Mouse (Mus musculus): ENCODE results near the gene Sergef. TPM values are rescaled to one million over a fixed set of nuclear protein-coding genes. Genes with fewer than 3 reads are reported as not detected.

Sergef gene
- polyA plus RNA-seq, 1 experiment from 2014 or later: 15.5 TPM

- Histone ChIP-seq H3K9ac (ENCODE audit: low read depth, low read length) (no peak overlapping the region), H3K9me3 (replicated peaks; ENCODE audit: low read length) (no peaks in the 10 kb centered on the region), H3K4me1 (replicated peaks; ENCODE audit: insufficient read depth, low read length) (peaks cover 10% of the 10 kb centered on the region), H3K27ac (no peak overlapping the region), H3K27me3 (ENCODE audit: insufficient read depth, low read length) (peaks cover 33% of the 10 kb centered on the region), H3K4me2 (ENCODE audit: low read length) (no peak overlapping the region), H3K4me3 (replicated peaks; ENCODE audit: low read depth, low read length) (no peak overlapping the region), H3K36me3 (ENCODE audit: insufficient read depth, low read length) (no peaks in the 10 kb centered on the region)
- ATAC-seq (replicated peaks; ENCODE audit: low FRiP score, low read depth) (no peak), DNase-seq (ENCODE audit: low spot score) (no peak)
- TF ChIP-seq CTCF (IDR thresholded peaks at IDR 0.05; ENCODE audit: low read depth): no peak
- 90% methylated on average over 1 of the region's 1 CpGs for WGBS
Measured at GRCm38 (mm10) chr7:46399676-46400075, 239.9 kb downstream of the Sergef start.

- DNase-seq (ENCODE audit: low spot score): no peak
- Histone ChIP-seq H3K4me1 (replicated peaks; ENCODE audit: insufficient read depth, low read length) (peaks cover 10% of the 10 kb centered on the region), H3K4me2 (ENCODE audit: low read length) (no peak overlapping the region), H3K9me3 (replicated peaks; ENCODE audit: low read length) (no peaks in the 10 kb centered on the region), H3K27ac (no peak overlapping the region), H3K36me3 (ENCODE audit: insufficient read depth, low read length) (no peaks in the 10 kb centered on the region), H3K27me3 (ENCODE audit: insufficient read depth, low read length) (peaks cover 43% of the 10 kb centered on the region), H3K9ac (ENCODE audit: low read depth, low read length) (no peak overlapping the region), H3K4me3 (replicated peaks; ENCODE audit: low read depth, low read length) (no peak overlapping the region)
- no peak for ATAC-seq (replicated peaks; ENCODE audit: low FRiP score, low read depth)
- 61% methylated on average over 4 of the region's 4 CpGs for WGBS
- TF ChIP-seq CTCF (IDR thresholded peaks at IDR 0.05; ENCODE audit: low read depth): no peak
Measured at GRCm38 (mm10) chr7:46398612-46399011, 241.0 kb downstream of the Sergef start.

GRCm38 (mm10) chr7:46397732-46398333 lies 241.8 kb downstream of the Sergef start:
- no peak overlapping the region for H3K4me3 ChIP-seq (replicated peaks; ENCODE audit: low read depth, low read length)
- 14% methylated on average over 64 of the region's 70 CpGs for WGBS

GRCm38 (mm10) chr7:46396928-46397731 lies 242.5 kb downstream of the Sergef start:
- WGBS: 2% methylated on average over 59 of the region's 64 CpGs
- Histone ChIP-seq H3K9me3 (replicated peaks; ENCODE audit: low read length) (no peaks in the 10 kb centered on the region), H3K27me3 (ENCODE audit: insufficient read depth, low read length) (peaks cover 47% of the 10 kb centered on the region), H3K4me2 (ENCODE audit: low read length) (peak overlapping the region; percentile 76), H3K36me3 (ENCODE audit: insufficient read depth, low read length) (no peaks in the 10 kb centered on the region), H3K27ac (no peak overlapping the region), H3K9ac (ENCODE audit: low read depth, low read length) (no peak overlapping the region), H3K4me1 (replicated peaks; ENCODE audit: insufficient read depth, low read length) (peaks cover 10% of the 10 kb centered on the region), H3K4me3 (replicated peaks; ENCODE audit: low read depth, low read length) (peak overlapping the region; percentile 37; the same call in 1 of the 2 replicates)
- ATAC-seq (replicated peaks; ENCODE audit: low FRiP score, low read depth): no peak
- peak; percentile 28; the same call in 1 of the 2 replicates for TF ChIP-seq CTCF (IDR thresholded peaks at IDR 0.05; ENCODE audit: low read depth)
- DNase-seq (ENCODE audit: low spot score): no peak

More at GRCm38 (mm10) chr7:46397732-46398333, 241.8 kb downstream of the Sergef start:
- H3K9ac ChIP-seq (ENCODE audit: low read depth, low read length): no peak overlapping the region
- DNase-seq (ENCODE audit: low spot score) (no peak), ATAC-seq (replicated peaks; ENCODE audit: low FRiP score, low read depth) (no peak)
- no peaks in the 10 kb centered on the region for H3K9me3 ChIP-seq (replicated peaks; ENCODE audit: low read length)
- no peak overlapping the region for H3K4me2 ChIP-seq (ENCODE audit: low read length)
- peaks cover 10% of the 10 kb centered on the region for H3K4me1 ChIP-seq (replicated peaks; ENCODE audit: insufficient read depth, low read length)
- no peak overlapping the region for H3K27ac ChIP-seq
- peaks cover 47% of the 10 kb centered on the region for H3K27me3 ChIP-seq (ENCODE audit: insufficient read depth, low read length)
- TF ChIP-seq CTCF (IDR thresholded peaks at IDR 0.05; ENCODE audit: low read depth): no peak
- no peaks in the 10 kb centered on the region for H3K36me3 ChIP-seq (ENCODE audit: insufficient read depth, low read length)

- Histone ChIP-seq H3K36me3 (ENCODE audit: insufficient read depth, low read length) (no peaks in the 10 kb centered on the region), H3K4me1 (replicated peaks; ENCODE audit: insufficient read depth, low read length) (peaks cover 10% of the 10 kb centered on the region), H3K27me3 (ENCODE audit: insufficient read depth, low read length) (peaks cover 50% of the 10 kb centered on the region), H3K27ac (no peak within 1 kb of the TSS), H3K9me3 (replicated peaks; ENCODE audit: low read length) (no peaks in the 10 kb centered on the region), H3K9ac (ENCODE audit: low read depth, low read length) (no peak within 1 kb of the TSS), H3K4me2 (ENCODE audit: low read length) (peak within 1 kb of the TSS; percentile 76), H3K4me3 (replicated peaks; ENCODE audit: low read depth, low read length) (peak within 1 kb of the TSS; percentile 37)
- ATAC-seq (replicated peaks; ENCODE audit: low FRiP score, low read depth) (peak; percentile 77), DNase-seq (ENCODE audit: low spot score) (peak; percentile 86)
- WGBS: under 1% methylated on average over 41 of the region's 93 CpGs
- no peak for TF ChIP-seq CTCF (IDR thresholded peaks at IDR 0.05; ENCODE audit: low read depth)
Measured at GRCm38 (mm10) chr7:46396231-46396927, 243.2 kb downstream of the Sergef start, which contains the start of gene Kcnc1. Gene Kcnc1 (plus strand): TSS chr7:46396497.

GRCm38 (mm10) chr7:46395571-46395970 lies 244.0 kb downstream of the Sergef start:
- WGBS: 15% methylated on average over 6 of the region's 6 CpGs
- no peaks in the 10 kb centered on the region for H3K9me3 ChIP-seq (replicated peaks; ENCODE audit: low read length)
- 0 out of 2 replicates have a peak overlapping the region, but pooled peaks have one; percentile 76 for H3K4me2 ChIP-seq (ENCODE audit: low read length)
- peaks cover 50% of the 10 kb centered on the region for H3K27me3 ChIP-seq (ENCODE audit: insufficient read depth, low read length)
- H3K36me3 ChIP-seq (ENCODE audit: insufficient read depth, low read length): no peaks in the 10 kb centered on the region
- H3K27ac ChIP-seq: no peak overlapping the region
- ATAC-seq (replicated peaks; ENCODE audit: low FRiP score, low read depth) (no peak), DNase-seq (ENCODE audit: low spot score) (no peak)
- H3K9ac ChIP-seq (ENCODE audit: low read depth, low read length): no peak overlapping the region
- peaks cover 10% of the 10 kb centered on the region for H3K4me1 ChIP-seq (replicated peaks; ENCODE audit: insufficient read depth, low read length)
- no peak for TF ChIP-seq CTCF (IDR thresholded peaks at IDR 0.05; ENCODE audit: low read depth)
- no peak overlapping the region for H3K4me3 ChIP-seq (replicated peaks; ENCODE audit: low read depth, low read length)
